Mouse (Mus musculus) kidney, adult 2 months (tissue): ENCODE measurements around the gene Bhlhe23. TPM values are rescaled to one million over a fixed set of nuclear protein-coding genes. Genes with fewer than 3 reads are reported as not detected.
A peak's percentile ranks its signal among the peaks of the same experiment; 100 is the strongest.

Experiments used
- DNase-seq: peaks from one replicate; pipeline ENCODE4 v3.0.0; 2021
- H3K27ac ChIP-seq: fragments of 200-500 bp; 2 replicates; pipeline ENCODE4 v1.5.1; 2012; ENCODE audit warnings: low read depth, low read length, control low read depth, inconsistent platforms; ENCODE audit not compliant: insufficient read depth
- H3K27me3 ChIP-seq: fragments of 200-500 bp; replicated peaks from 2 replicates; pipeline ENCODE4 v1.6.1; 2012; ENCODE audit warnings: mild to moderate bottlenecking, moderate library complexity, low read length, inconsistent platforms; ENCODE audit not compliant: control insufficient read depth, insufficient read depth
- H3K36me3 ChIP-seq: fragments of 200-500 bp; 2 replicates; pipeline ENCODE4 v1.6.1; 2012; ENCODE audit warnings: mild to moderate bottlenecking, moderate library complexity, low read length, inconsistent platforms; ENCODE audit not compliant: control insufficient read depth, insufficient read depth
- H3K4me1 ChIP-seq: fragments of 200-500 bp; 2 replicates; pipeline ENCODE4 v1.6.1; 2011; ENCODE audit warnings: low read length; ENCODE audit not compliant: control insufficient read depth, insufficient read depth
- H3K4me3 ChIP-seq: fragments of 200-500 bp; 2 replicates; pipeline ENCODE4 v1.5.1; 2011; ENCODE audit warnings: mild to moderate bottlenecking, low read depth, low read length, control low read depth; ENCODE audit not compliant: insufficient read depth
- CTCF ChIP-seq: fragments of 200-500 bp; conservative IDR thresholded peaks from 2 replicates; pipeline ENCODE4 v1.5.1; 2011; ENCODE audit warnings: low read depth, mild to moderate bottlenecking, control low read depth, low read length, moderate library complexity, mixed read lengths; ENCODE audit not compliant: insufficient read depth, insufficient read length
- POLR2A ChIP-seq: fragments of 200-500 bp; IDR thresholded peaks from one replicate; pipeline ENCODE4 v1.6.1; 2011; ENCODE audit warnings: low read depth, low read length, control low read depth
- WGBS: fragments of 180-500 bp; shearing (Covaris S2); methylation state at CpG from one replicate; pipeline ENCODE4 v1.1.7; 2018; 5-methylcytosine and 5-hydroxymethylcytosine counted together
- polyA plus RNA-seq: library from polyadenylated mRNA; depleted of rRNA; stranded (reverse); fragments of >200 nt; gene quantifications from 2 replicates; pipeline ENCODE4 v1.2.3, GENCODE M21; 2012

Bhlhe23 gene
- polyA plus RNA-seq, 1 experiment, result not detected

DNA sequence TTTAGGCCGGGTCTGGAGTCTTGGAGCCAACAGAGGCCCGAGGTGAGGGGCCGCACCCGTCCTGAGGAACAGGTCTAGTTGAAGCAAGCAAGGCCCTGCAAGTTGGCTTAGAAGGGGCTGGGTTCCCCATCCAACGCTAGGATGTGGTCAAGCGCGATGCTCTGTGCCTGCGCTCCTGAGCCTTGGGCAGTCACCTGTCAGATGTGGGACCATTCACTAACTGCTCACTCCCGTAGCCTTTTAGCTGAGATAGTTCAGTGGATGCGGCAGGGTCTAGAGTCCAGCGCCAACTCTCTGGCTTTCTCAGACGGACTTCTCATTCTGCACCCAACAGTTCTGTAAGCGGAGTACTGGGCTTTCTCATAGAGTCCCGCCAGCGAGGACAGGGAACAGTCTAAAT lies 1.1 kb downstream of the Bhlhe23 start:
- Histone ChIP-seq H3K27ac (no peak overlapping the region), H3K27me3 (no peaks in the 10 kb centered on the region), H3K36me3 (no peaks in the 10 kb centered on the region), H3K4me3 (no peak overlapping the region), H3K4me1 (no peaks in the 10 kb centered on the region)
- no peak for TF ChIP-seq POLR2A
- no peak for TF ChIP-seq CTCF
- DNase-seq, result no peak
- 5% methylated on average over 15 of the region's 15 CpGs for WGBS

DNA sequence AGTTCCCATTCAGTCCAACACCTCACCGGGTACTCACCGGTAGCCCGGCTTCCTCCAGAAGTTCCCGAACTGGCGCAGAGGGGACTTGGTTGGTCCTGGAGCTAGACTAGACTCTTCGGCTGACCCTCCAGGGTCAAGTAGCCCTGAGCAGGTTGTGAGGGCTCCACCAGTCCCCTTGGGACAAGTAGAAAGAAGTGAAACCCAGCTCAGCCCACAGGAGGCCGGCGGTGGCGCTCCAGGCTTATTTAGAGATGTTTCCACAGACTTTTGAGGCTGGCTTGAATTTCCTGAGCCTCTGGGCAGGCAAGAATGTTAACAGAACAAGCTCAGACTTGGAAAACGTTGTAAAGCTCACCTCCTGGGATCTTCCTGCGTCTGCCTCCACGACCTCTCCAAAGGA lies 1.5 kb downstream of the Bhlhe23 start:
- H3K27me3 ChIP-seq, result no peaks in the 10 kb centered on the region
- WGBS, result 6% methylated on average over 12 of the region's 12 CpGs

DNA sequence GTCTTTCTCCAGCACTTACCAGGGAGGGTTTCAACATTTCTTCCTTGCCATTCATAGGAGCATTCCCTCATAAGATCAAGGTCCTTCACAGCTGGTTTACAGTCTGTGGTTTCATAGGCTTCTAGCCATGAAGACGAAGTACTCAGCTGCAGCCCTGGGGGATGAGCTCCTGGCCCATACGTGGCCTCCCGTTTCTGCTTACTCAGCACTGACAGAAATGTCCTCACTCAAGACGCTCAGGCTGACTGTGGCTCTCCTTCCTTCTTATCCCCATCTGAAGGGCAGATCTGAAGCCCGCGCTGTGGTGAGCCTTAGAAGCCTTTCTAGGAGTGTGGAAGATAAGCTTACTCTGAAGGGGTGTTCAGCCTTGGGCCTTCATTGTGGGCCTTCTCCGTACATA lies 11.0 kb downstream of the Bhlhe23 start:
- 76% methylated on average over 7 of the region's 7 CpGs for WGBS
- Histone ChIP-seq H3K4me3 (no peak overlapping the region), H3K27me3 (no peaks in the 10 kb centered on the region), H3K36me3 (no peaks in the 10 kb centered on the region), H3K27ac (no peak overlapping the region), H3K4me1 (no peaks in the 10 kb centered on the region)
- no peak for TF ChIP-seq POLR2A
- TF ChIP-seq CTCF, result no peak
- DNase-seq, result no peak

More for the DNA sequence above, 1.5 kb downstream of the Bhlhe23 start:
- DNase-seq, result no peak
- H3K36me3 ChIP-seq, result no peaks in the 10 kb centered on the region
- H3K4me1 ChIP-seq, result no peaks in the 10 kb centered on the region
- TF ChIP-seq POLR2A (no peak), CTCF (no peak)
- no peak overlapping the region for H3K27ac ChIP-seq
- no peak overlapping the region for H3K4me3 ChIP-seq

GRCm38 (mm10) chr2:180764986-180765385 lies 11.7 kb downstream of the Bhlhe23 start:
- no peak for TF ChIP-seq CTCF
- no peak for TF ChIP-seq POLR2A
- Histone ChIP-seq H3K27ac (no peak overlapping the region), H3K27me3 (no peaks in the 10 kb centered on the region), H3K36me3 (no peaks in the 10 kb centered on the region), H3K4me1 (no peaks in the 10 kb centered on the region), H3K4me3 (no peak overlapping the region)
- WGBS, result 57% methylated on average over 11 of the region's 11 CpGs
- no peak for DNase-seq

DNA sequence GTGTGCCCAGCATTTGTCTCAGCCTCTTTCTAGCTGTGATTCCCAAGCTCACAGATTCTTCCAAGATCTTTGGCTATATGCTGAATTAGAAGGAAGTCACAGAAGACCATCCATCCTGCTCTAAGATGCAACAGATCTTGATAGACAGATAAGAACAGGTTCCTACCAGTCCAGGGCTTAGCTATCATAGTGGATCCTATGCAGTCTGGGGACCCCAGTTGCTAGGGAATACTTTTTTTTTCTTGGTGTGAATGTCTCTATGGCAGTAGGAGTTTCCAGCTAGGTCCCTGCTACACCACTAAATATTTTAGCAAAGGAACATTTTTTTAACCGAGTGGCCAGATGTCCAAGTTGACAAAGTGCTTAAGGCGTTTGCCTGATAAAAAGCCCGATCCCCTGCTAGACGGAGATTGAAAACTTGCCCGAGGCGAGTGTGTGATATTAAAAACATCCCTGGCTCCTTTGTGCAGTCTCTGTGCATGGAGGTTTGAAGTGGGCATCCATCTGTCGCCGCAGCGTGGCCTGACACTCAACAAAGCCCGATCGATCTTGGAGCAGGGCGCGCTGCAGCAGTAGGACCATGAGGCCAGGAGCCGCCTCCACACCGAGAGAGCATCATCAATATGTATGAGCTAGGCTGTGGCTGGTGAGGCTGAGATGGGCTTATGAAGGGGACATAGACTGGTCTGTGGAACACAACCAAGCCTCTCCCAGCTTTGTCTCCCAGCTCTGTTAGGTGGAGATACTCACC lies 18.0 kb downstream of the Bhlhe23 start:
- TF ChIP-seq CTCF, result no peak
- TF ChIP-seq POLR2A, result no peak
- no peak for DNase-seq
- no peaks in the 10 kb centered on the region for H3K27me3 ChIP-seq
- 67% methylated on average over 15 of the region's 15 CpGs for WGBS
- no peak overlapping the region for H3K27ac ChIP-seq
- no peaks in the 10 kb centered on the region for H3K36me3 ChIP-seq
- H3K4me1 ChIP-seq, result no peaks in the 10 kb centered on the region
- H3K4me3 ChIP-seq, result no peak overlapping the region

- H3K4me3 ChIP-seq, result no peak overlapping the region
- WGBS, result 23% methylated on average over 2 of the region's 2 CpGs
- H3K27me3 ChIP-seq, result no peaks in the 10 kb centered on the region
- TF ChIP-seq POLR2A (no peak), CTCF (no peak)
- H3K27ac ChIP-seq, result no peak overlapping the region
- H3K36me3 ChIP-seq, result no peaks in the 10 kb centered on the region
- DNase-seq, result no peak
- no peaks in the 10 kb centered on the region for H3K4me1 ChIP-seq
These were observed 19.9 kb downstream of the Bhlhe23 start for GRCm38 (mm10) chr2:180756786-180757185.

- no peaks in the 10 kb centered on the region for H3K36me3 ChIP-seq
- H3K27me3 ChIP-seq, result no peaks in the 10 kb centered on the region
- TF ChIP-seq POLR2A (no peak), CTCF (no peak)
- WGBS, result 5% methylated on average over 8 of the region's 8 CpGs
- H3K4me3 ChIP-seq, result no peak overlapping the region
- H3K27ac ChIP-seq, result no peak overlapping the region
- peak; percentile 48 for DNase-seq
- no peaks in the 10 kb centered on the region for H3K4me1 ChIP-seq
These were observed 20.8 kb downstream of the Bhlhe23 start for GRCm38 (mm10) chr2:180755896-180756295.
